Mouse (Mus musculus) right cerebral cortex, postnatal 10 days (tissue): Measurements from ENCODE around the gene Il2ra.
A peak's percentile ranks its signal among the peaks of the same experiment; 100 is the strongest.
"Not testable (repeated sequence)": the region's sequence is repeated elsewhere in the genome, so short reads cannot be mapped to it uniquely, and the experiment has no call there.

Source experiments
- DNase-seq, 2 experiments: peaks; one replicate each; pipeline ENCODE4 v3.0.0; 2021; ENCODE audit warnings: low spot score in 2 of 2

Gene Il2ra

DNA sequence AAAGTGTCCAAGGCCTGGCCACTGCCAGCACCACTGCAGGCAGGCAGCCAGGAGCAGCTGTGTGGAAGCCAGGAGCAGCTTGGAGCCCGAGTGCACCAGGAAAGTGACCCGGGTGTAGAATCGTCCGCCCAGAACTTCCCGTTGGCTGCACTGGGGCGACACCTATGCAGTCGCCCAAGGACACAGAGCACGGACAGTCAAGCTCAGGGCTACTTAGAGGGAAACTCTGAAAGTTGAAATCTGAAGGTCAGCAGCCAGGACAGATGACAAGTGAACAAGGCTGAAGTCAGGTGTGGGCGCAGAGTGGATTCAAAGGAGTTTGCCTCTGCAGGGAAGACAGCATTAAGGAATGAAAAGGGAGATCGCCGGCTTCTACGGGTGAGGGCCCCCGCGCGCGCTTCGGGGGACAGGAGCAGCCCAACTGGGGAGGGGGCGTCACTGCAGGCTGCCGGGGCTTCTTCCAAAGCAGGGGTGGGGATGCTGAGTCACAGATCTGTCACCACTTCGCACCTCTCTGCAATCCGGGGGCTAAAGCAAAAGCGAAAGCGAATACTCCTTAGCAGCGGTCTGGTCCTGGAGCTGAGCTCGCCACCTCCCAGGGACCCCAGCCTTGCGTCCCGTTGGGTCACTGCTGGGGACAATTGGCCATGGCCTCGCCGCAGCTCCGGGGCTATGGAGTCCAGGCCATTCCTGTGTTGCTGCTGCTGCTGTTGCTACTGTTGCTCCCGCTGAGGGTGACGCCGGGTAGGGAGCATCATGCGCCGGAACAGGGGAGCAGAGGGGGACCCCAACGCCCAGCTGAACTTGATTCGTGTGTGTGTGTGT, 62.8 kb downstream of the Il2ra start, which contains the start of gene Il15ra:
TSS of gene Il15ra (plus strand) at position 90 of the 825 bp plus-strand sequence.
- peak; percentile 67 to 77 for DNase-seq

- no peak for DNase-seq
These were observed 63.6 kb downstream of the Il2ra start for GRCm38 (mm10) chr2:11706030-11706745.

- peak in 1 of 2 experiments; percentile 35 for DNase-seq
These were observed 64.1 kb downstream of the Il2ra start for GRCm38 (mm10) chr2:11706746-11707065.

DNA sequence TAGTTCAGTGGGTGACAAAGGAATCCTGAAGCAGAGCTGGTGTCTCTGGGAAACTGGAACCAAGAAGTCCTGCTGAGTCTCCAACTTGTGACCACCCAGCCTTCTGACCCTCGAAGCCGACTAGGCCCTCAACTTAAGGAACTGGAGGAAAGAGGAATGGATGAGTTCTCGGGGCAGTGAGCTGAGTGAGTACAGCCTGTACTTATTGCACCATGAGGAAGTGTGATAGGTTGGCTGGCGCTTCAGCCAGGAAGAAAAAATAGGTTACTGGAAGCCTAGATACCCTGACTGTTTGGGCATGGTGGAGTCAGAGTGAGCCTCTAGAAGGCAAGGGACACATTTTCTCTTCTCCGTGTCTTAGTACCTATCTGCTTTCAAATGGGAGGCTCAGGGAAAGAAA, 65.9 kb downstream of the Il2ra start:
- DNase-seq = peak in 1 of 2 experiments; percentile 25

GRCm38 (mm10) chr2:11710101-11710500, 67.5 kb downstream of the Il2ra start:
- not testable (repeated sequence) for DNase-seq

DNA sequence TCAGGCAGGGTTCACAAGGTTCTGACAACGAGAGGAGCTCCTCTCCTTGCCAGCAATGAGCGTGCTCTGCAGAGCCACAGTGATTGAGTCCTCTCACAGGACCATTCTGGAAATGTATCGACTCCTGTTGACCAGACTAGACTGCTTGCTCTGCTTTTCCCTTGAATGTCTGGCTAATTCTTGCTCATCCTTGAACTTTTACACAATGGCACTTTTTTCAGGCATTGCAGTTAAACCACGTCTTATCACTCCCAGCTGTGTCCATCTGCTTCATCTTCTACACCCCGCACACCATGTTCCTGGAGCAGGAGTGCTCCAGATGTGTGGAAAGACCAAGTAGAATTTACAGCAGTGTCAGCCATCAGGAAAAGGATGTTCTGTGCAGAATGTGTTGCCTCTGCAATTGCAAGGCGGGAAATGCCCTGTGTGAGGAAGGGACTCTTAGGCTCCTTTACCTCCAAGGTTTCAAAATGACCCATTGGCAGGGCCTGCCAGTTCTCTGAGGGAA, 69.9 kb downstream of the Il2ra start:
- DNase-seq = no peak

DNA sequence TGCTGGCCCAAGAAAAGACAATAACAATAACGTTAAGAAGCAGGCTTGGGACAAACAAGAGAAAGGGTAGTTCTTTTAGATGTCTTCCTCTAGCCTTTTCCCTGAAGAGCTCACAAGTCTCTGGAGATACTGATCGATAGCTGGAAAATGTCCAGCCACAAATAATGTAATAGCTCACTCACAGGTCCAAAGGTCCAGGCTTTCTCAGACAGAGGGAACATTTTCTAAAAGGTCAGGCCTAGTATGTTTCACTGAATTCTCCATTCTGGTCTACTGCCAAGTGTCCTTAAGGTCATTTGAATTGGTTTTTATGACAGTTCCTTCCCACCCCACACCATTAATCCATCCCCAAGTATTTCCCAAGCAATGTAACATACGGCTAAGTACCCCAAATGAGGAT, 70.4 kb downstream of the Il2ra start:
- DNase-seq = no peak

DNA sequence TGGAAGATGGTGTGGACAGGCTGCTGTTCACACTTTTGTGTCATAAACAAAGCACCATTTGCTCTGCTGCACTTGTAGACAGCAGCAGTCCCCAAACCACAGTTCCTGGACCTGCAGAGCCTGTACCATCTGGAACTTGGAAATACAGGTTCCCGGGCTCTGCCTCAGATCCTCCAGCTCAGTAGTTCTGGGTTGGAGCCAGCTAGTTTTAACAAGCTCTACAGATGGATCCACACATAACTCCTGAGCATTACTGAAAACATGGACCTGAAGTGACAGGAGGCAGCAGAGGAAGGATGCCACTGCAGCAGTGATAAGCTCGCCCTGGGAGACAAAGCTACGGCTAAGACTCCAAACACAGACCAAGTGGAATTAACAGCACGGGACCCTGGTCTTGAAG, 71.9 kb downstream of the Il2ra start:
- peak; percentile 37 to 65 for DNase-seq

DNA sequence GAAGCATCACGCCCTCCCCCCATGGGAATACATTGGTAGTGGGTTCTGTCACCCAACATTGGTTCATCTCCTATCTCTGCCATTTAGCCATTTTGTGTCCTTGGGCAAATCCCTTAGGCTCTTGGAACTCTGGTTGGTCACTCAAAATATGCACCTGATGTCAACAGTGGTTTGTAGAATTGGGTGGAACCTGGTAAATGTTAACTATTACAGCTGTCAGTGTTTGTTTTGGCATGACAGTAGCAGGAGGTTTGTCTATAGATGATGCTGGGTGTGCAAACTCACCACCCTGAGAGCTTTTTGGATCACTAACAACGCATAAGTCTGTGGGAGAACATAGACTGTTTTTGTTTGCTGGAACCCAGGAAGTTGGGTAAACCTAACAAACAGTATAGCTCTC, 76.0 kb downstream of the Il2ra start:
- DNase-seq = no peak

DNA sequence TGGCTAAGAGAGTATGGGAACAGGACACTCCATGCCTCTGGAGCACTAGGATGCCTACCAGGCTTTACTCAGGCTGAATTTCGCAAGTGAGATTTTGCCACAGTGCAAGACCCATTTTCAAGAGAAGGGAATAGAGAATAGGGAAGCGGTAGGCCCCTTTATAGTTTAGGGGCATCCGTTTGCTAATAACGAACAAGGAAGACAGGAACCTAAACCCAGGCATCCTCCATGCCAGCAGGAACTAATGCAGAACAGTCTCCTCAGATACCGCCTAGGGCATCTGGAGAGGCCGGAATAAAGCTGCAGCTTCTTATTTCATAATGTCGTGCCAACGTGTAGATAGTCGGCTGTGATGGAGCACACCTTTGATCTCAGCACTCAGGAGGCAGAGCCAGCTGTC, 80.0 kb downstream of the Il2ra start:
- DNase-seq = no peak

DNA sequence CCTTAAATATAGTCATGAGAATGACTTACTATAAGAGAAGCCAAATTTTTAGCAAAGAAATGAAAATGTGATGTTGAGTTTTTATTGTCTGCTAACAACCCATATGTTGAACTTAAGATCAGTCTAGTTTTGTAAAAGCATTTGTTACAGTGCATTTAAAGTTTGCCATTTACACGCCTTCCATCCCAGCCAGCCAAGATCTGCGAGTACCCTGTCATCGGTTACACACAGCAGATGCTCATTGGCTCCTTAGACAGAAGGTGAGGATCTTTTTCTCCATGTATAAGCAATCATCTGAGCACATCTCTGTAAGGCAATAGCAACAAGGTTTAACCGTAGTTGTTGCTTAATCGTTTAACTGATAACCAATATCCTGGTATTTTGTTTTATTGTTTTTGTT, 85.0 kb downstream of the Il2ra start:
- DNase-seq = no peak

- no peak for DNase-seq
These were observed 86.5 kb downstream of the Il2ra start for GRCm38 (mm10) chr2:11729091-11729490.

GRCm38 (mm10) chr2:11732978-11733377, 90.4 kb downstream of the Il2ra start:
- DNase-seq = peak; percentile 33 to 46

GRCm38 (mm10) chr2:11735853-11736252, 93.2 kb downstream of the Il2ra start:
- no peak for DNase-seq

GRCm38 (mm10) chr2:11738794-11739193, 96.2 kb downstream of the Il2ra start:
- DNase-seq = no peak

DNA sequence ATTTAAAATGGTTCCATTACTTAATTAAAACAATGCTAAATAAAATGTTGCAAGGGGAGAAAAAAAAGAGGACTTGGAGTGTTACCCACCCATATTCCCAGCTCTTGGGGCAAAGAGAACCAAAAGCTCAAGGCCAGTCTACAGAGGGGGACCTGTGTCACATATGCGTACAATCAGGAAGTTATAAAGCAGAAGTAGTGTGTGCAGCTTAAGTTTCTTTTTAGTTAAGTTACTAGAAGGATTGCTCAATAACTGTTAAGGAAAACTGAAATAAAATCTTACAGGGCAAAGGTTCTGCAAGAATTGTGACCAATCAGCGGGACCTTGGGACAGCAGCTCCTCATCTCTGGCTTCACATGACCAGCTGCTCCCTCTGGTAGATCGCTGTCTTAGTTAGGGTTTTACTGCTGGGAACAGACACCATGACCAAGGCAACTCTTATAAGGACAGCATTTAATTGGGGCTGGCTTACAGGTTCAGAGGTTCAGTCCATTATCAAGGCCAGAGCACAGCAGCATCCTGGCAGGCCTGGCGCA, 97.0 kb downstream of the Il2ra start:
- no peak for DNase-seq
